Mouse (Mus musculus): ENCODE results near the gene Txnl4b. TPM values are rescaled to one million over a fixed set of nuclear protein-coding genes. Genes with fewer than 3 reads are reported as not detected.

Gene Txnl4b
- polyA plus RNA-seq, 1 experiment from 2014 or later: 29.4 TPM

DNA sequence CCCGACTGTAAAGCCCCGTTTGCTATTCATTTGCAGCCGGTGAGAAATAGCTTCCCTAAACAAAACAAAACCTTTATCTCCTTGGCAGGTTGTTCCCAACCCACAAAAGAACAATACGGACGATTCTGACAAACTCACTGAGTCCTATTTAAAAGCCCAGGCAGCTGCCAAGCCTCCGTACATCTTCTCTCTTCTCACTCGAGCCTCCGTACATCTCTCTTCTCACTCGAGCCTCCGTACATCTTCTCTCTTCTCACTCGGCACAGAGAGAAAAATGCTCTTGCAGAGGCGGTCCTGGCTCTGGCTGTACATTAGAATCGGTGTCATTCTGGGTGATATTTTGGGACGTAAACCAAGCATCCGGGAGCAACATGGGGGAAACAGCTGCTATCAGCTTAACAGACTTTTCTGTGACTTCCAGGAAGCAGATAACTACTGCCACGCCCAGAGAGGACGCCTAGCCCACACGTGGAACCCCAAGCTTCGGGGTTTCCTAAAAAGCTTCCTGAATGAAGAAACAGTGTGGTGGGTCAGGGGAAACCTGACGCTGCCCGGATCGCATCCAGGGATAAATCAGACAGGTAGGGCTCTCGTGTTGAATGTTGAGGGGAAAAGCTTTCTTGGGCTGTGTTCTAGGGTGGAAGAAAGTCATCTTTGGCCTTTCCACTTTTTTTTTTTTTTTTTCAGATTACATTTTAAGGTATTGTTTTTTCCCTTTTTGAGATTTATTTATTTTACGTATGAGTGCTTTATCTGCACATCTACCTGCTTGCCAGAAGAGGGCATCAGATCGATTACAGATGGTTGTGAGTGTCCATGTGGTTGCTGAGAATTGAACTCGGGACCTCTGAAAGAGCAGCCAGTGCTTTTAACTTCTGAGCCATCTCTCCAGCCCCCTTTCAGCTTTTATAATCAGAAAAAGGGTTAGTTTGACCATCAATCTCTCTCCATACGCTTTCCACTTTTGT is 48.8 kb downstream of the Txnl4b start, which contains the start of gene Pkd1l3:
Gene Pkd1l3 (plus strand): TSS at position 275 of the 968 bp plus-strand sequence.
- H3K4me3 ChIP-seq (ENCODE audit: low read length): no peak within 1 kb of the TSS
- H3K4me2 ChIP-seq (ENCODE audit: low read length): peak within 1 kb of the TSS; percentile 4; the same call in 1 of the 2 replicates
- no peaks in the 10 kb centered on the region for H3K27me3 ChIP-seq (replicated peaks; ENCODE audit: control insufficient read depth, insufficient read depth, low read length)
- no peaks in the 10 kb centered on the region for H3K36me3 ChIP-seq (ENCODE audit: control insufficient read depth, insufficient read depth, low read length)
- no peaks in the 10 kb centered on the region for H3K4me1 ChIP-seq (ENCODE audit: control insufficient read depth, insufficient read depth, low read depth, low read length)
- no peak within 1 kb of the TSS for H3K9ac ChIP-seq (ENCODE audit: low read depth, low read length)
- no peaks in the 10 kb centered on the region for H3K9me3 ChIP-seq (ENCODE audit: control insufficient read depth, low read length)
- H3K27ac ChIP-seq (ENCODE audit: low read depth, low read length): no peak within 1 kb of the TSS
- 58% methylated on average over 27 of the region's 27 CpGs for WGBS
- ATAC-seq: no peak

GRCm38 (mm10) chr8:109615569-109615968 is 49.9 kb downstream of the Txnl4b start:
- Histone ChIP-seq H3K4me3 (ENCODE audit: low read length) (no peak overlapping the region), H3K4me2 (ENCODE audit: low read length) (no peak overlapping the region), H3K27ac (ENCODE audit: low read depth, low read length) (no peak overlapping the region), H3K36me3 (ENCODE audit: control insufficient read depth, insufficient read depth, low read length) (no peaks in the 10 kb centered on the region), H3K9ac (ENCODE audit: low read depth, low read length) (no peak overlapping the region), H3K4me1 (ENCODE audit: control insufficient read depth, insufficient read depth, low read depth, low read length) (no peaks in the 10 kb centered on the region), H3K27me3 (replicated peaks; ENCODE audit: control insufficient read depth, insufficient read depth, low read length) (no peaks in the 10 kb centered on the region), H3K9me3 (ENCODE audit: control insufficient read depth, low read length) (no peaks in the 10 kb centered on the region)
- WGBS: 91% methylated on average over 3 of the region's 3 CpGs
- no peak for ATAC-seq

Other genes starting within 250 kb of the Txnl4b start
- 1.3 and 2.0 TPM in 2 replicates for gene Pmfbp1, start 71.9 kb upstream of the Txnl4b start, polyA plus RNA-seq (2015; fragmentation: Nextera tagmentation; extraction: Ambion mirVana)
- gene Dhx38, start within 50 bp of the Txnl4b start, polyA plus RNA-seq (2015; fragmentation: Nextera tagmentation; extraction: Ambion mirVana): 14.4 and 16.8 TPM in 2 replicates
- 0.39 and 0.79 TPM in 2 replicates for gene Hp, start 13.3 kb downstream of the Txnl4b start, polyA plus RNA-seq (2015; fragmentation: Nextera tagmentation; extraction: Ambion mirVana)
- gene Dhodh, start 42.8 kb downstream of the Txnl4b start, polyA plus RNA-seq (2015; fragmentation: Nextera tagmentation; extraction: Ambion mirVana): 31.3 and 34.3 TPM in 2 replicates
- 0.12 and 0.13 TPM in 2 replicates for gene Pkd1l3, start 48.6 kb downstream of the Txnl4b start, polyA plus RNA-seq (2015; fragmentation: Nextera tagmentation; extraction: Ambion mirVana)
- 132 and 147 TPM in 2 replicates for gene Ist1, start 127.4 kb downstream of the Txnl4b start, polyA plus RNA-seq (2015; fragmentation: Nextera tagmentation; extraction: Ambion mirVana)
- 58.7 and 63.2 TPM in 2 replicates for gene Zfp821, start 139.7 kb downstream of the Txnl4b start, polyA plus RNA-seq (2015; fragmentation: Nextera tagmentation; extraction: Ambion mirVana)
- gene Atxn1l, start 171.8 kb downstream of the Txnl4b start, polyA plus RNA-seq (2015; fragmentation: Nextera tagmentation; extraction: Ambion mirVana): 3.9 and 4.0 TPM in 2 replicates
- gene Ap1g1, start 212.7 kb downstream of the Txnl4b start, polyA plus RNA-seq (2015; fragmentation: Nextera tagmentation; extraction: Ambion mirVana): 42.7 and 50.3 TPM in 2 replicates

Measured in hindbrain, embryonic 16.5 days (tissue).